Mouse (Mus musculus) ovary, postnatal 10 days (tissue): ENCODE measurements at regions not wholly inside any gene's neighbourhood (a gene's known extent, or its start where the extent isn't known, plus 50 kb on each side); places are given as distances from the start of the nearest gene placed in this dataset.

Experiments used
- DNase-seq: peaks from one replicate; pipeline ENCODE4 v3.0.0; 2022; ENCODE audit warnings: low spot score

DNA sequence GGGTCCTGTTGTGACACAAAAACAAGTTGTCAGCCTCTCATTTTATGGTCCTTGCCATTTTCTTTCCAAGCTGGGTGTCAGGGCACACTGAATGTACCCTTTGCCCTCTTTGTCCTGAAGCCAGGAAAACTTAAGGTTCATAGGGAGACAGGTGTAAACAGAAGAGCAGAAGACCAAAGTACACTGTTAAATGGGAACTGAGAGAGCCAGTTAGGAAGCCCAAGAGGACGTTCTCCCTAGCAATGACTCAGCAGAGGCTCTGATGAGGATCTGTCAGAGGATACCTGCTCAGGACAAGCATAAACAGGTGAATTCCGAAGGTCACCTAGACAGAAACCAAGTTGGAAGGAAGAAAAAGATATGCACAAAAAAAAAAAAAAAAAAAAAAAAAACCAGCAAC, 94.0 kb downstream of the Sp3 start:
- no peak for DNase-seq
